Mouse (Mus musculus) mature B cell (primary cell): ENCODE measurements around the gene 1700113H08Rik.

Experiments used
- in situ Hi-C: fragments of 300-500 bp; cut with MboI; formaldehyde crosslinking; loops from 2 replicates; pipeline ENCODE4 v1.14.3; 2019

1700113H08Rik gene

DNA sequence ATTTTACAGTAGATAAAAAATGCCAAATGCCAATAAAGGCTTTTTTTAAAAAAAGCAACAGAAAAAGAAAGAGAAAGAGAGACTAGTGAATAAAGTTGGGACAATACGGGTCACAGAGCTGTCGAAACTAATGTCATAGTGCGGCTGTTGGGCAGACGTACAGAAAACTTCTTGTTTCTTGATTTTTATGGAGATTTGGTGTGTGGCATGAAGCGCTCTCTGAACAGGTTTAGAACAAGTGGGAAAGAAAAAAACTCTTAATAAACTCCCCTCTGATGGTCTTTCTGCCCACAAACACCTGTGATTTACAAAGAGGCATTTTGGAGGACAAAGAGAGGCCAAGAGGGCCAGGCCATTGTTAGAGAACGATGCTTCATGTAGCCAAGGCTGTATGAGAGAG lies 1.6 kb downstream of the 1700113H08Rik start:
- in situ Hi-C loops: no loop called here

DNA sequence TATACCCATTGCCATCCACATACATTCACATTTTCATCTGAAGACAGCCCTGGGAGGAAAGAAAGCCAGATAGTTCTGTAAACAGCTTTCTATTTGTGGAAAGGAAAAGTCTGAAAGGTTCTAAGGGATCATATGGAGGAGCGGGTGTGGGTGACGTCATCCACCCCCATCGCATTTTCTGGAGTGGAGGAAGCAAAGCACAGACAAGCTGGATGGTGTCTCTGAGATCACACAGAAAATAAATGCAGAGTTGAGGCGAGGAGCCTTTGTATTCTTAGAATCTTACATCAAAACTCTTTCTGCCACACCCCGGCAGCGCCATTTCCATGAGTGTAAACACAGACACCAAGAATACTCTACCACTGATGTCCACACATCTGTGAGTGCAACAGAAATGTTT lies 26.4 kb downstream of the 1700113H08Rik start:
- in situ Hi-C loops: no loop called here

DNA sequence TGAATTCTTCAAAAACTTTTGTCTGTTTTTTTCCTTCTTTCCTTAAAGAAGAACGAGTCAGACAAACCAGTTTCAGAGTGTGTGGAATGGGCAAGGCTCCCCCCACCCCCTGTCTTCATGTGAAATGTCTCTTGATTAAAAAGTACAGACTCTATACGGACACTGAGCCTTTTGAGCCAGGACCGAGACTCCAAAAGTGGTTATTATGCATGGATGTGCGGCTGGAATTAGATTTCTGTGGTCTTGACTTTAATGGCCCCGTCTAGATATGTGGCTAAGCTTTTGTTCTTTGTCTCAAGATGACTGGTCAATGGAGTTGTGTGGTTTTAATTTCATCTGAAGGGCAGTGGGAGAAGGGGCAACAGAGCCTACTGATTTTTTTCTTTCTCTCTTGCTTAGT lies 29.8 kb downstream of the 1700113H08Rik start:
- in situ Hi-C loops: no loop called here

DNA sequence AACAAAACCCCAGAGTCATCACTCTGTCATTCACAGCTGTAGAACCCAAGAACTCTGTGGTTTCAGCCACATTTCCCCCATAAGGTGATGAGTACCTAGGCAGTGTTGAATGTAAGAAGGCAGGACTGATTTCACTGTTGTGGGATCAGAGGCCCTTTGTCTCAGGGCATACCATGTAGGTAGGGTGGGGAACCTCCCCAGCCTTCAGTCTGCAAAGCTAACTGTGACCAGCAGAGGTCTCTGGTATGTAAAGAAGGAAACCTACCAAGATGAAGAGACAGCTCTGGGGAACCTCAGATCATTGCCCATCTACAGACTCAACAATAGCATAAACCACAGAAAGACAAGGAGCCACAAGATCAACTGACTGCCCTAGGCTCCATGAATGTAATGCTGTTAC lies 36.4 kb downstream of the 1700113H08Rik start:
- in situ Hi-C loops: no loop called here

DNA sequence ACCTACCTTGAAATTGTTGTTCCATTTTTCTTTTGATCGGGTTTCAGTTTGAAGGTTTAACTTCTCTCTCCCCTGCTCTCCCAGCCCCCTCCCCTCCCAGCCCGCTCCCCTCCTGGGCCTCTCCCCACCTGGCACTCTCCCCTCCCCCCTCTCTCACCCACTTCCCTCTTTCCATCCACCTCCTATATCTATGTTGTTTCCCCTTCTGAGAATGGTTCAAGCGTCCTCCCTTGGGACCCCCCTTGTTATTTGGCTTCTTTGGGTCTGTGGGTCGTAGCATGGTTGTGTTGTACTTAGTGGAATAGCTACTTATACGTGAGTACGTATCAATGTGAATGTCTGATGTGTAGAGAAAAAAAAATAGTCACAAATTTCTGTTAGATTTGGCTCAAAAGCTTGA lies 40.9 kb downstream of the 1700113H08Rik start:
- in situ Hi-C loops: no loop called here

DNA sequence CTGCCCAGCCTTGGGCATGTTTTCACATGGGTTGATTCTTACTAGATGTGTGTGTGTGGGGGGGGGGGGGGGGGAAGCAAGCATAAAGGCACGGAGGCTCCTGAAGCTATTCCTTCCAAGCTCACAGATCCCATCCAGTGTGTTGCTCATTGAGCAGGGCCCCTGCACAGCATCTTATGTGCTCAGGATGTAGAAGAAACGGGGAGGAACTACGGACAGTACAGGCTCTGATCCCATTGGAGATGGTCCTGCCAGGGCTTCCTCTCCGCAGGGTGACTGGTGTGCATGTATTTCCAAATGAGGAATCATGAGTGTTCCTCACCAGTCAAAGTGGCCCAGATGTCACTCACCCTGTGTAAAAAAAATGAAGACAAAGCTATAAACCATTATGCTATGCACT lies 42.8 kb downstream of the 1700113H08Rik start:
- in situ Hi-C loops: loop anchor here (25.0 kb wide), 1 partner anchor 1287 kb away; the partner anchor contains the start of genes Dram1 and Gnptab

DNA sequence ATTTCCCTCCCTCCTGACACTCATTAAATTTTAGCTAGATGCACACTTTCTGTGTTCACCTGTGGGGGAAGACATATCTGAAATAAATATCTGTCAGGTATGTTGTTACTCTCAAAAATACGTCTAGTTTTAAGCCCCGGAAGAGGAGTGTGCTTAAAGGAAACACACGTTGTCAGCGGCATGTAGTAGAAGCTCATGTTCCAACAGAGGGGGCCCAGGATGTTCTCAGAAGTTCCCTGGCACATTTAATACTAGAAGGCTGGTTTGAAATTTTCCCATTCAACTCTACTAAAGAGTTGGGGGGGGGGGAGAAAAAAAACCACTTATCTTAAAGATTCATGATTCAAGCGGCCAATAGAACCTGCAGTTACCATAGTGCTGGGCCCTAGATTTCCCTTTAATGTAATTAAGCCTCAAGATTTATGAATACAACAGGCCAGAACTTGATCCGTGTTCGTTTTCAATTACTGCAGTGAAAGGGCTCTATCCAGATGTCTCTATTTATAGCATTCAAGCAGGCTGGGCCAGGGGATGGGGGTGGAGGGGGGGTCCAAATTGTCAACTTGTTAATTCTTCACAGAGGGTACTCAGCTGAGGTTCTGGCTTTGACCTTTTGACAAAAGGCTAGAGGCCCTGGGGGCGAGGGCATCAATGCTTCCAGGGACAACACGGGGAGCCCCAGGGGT lies 43.6 kb downstream of the 1700113H08Rik start:
- in situ Hi-C loops: loop anchor here (25.0 kb wide), 1 partner anchor 1286 kb away; the partner anchor contains the start of genes Dram1 and Gnptab

DNA sequence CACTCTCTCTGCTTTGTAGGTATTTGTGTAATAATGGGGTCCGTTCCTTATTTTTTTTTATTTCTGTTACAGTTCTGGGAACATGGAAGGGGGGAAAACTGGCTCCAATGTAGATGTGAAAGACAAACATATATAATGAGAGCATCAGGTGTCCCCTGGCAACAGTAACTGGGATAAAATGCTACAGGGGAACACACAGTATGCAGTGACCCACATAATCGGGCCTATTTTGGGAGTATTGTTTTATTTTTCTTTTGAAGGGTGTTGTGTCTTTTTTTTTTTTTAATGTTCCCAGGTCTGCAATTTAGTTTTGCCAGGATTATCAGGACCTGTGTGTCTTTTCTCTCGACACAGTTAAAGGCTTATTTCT lies 44.1 kb downstream of the 1700113H08Rik start:
- in situ Hi-C loops: loop anchor here (25.0 kb wide), 1 partner anchor 1285 kb away; the partner anchor contains the start of genes Dram1 and Gnptab

DNA sequence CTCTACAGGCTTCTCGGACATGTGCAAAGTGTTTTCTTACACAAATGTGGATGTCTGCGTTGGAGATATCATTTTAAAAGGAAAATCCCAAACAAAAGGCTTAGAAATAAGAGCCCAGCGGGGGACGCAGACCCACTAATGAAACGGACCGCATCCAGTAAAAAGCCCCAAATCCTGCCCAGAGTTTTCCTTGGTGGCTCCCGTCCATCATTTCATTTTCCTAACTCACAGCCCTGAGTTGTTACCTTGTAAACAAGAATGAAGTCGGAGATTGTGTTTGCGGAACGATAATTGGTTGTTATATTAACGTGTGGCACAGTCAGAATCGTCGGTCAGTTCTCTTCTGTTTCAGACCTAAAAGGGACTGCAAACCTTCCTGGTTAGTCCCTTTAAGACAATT lies 44.6 kb downstream of the 1700113H08Rik start:
- in situ Hi-C loops: loop anchor here (25.0 kb wide), 1 partner anchor 1285 kb away; the partner anchor contains the start of genes Dram1 and Gnptab

DNA sequence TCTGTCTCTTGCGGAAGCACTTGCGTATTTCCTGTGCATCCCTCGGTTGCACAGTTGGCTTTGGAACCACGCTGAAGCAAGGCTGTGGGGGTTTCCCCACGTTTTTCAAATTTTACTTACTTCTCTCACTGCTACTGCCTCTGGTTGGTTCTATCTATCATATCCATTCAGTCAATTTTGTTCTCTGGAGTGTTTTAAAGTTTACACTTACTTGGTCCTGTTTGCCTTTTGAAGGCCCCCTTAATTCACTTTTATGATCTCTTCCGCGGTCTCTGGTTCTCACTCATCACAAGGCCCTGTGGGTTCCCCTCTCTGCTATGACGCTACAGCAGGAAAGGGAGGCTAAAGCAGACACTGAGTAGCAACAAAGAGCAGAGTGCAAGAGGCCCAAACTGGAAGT lies 45.4 kb downstream of the 1700113H08Rik start:
- in situ Hi-C loops: loop anchor here (25.0 kb wide), 1 partner anchor 1284 kb away; the partner anchor contains the start of genes Dram1 and Gnptab

DNA sequence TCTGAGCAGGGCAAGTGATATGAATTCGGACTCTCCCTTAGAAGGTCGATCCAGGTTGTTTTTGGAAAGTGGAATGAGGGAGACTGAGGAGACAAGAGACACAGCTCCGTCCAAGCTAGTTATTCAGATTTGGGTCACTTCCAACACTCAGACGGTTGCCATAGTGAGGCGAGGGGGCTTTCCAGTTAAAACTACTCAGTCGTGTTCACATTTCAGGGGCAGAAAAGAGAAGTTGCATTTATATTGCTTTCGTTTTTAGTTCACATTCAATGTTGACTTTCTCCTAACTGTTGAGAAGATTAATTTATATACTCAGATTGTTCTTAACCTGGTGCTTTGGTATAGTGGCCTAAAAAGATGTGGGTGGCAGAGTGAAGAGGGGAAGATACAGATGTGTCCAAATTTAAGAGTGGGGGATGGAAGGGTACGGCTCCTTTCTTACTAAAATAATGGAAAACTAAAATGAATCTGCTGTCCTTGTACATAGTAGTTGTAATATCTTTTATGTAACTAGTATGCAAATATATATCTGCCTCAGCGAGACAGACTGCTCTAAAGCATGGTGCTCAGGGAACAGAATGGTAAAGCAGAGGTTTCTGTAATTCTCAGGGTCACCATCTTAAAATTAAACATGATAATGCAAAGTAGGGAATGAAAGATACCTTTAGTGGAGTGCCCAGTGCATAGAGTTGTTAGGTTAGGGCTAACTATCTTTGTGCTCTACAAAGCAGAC lies 49.9 kb downstream of the 1700113H08Rik start:
- in situ Hi-C loops: loop anchor here (25.0 kb wide), 1 partner anchor 1280 kb away; the partner anchor contains the start of genes Dram1 and Gnptab

DNA sequence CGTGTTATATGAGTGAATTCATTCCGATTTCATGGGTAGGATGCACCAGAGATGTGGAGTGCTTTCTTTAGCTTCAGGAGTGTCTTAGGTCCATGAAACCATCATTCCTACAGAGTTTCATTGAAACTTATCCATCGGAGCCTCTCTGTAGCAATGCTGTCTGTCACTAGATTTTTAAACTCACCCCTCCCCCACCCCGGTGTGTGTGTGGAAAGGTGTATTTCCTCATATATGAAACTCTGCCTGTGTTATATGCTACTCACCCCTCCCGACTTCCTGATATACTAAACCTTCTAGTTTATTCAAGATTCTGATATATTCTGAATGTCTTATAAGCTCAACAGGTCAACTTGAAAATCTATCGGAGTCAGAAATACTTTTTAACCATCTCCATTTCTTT lies 50.5 kb downstream of the 1700113H08Rik start:
- in situ Hi-C loops: loop anchor here (25.0 kb wide), 1 partner anchor 1279 kb away; the partner anchor contains the start of genes Dram1 and Gnptab

DNA sequence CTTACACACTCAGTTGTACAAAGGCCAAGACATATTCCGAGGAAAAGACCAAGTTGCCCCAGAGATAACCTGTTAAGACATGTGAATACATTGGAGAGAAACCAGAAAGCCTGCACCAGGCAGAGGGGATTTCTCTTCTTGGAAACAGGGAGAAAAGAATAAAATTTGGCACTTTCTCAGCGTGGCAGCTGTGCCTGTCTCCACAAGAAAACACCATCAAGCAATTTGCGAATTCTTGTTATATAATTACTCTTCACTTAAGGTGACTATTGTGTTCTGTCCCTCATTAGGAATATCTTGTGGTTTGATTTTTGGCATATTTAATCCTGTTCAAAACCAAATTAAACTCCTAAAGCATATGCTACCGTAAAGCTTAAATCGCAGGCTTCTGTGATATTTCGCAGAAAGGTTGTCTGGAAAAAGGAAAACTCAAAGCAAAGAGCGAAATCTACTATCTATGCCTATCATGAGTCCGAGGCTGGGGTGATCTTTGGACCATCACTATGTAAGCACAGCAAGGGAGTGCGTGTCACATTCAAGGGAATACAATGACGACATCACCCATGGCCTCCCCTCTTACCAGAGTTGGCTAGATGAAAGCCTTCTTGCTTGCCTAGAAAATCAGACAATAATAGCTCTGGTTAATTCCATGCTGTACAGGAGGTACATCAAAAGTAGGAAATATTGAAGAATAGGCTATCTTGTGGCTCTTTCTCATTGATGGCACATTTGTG lies 51.4 kb downstream of the 1700113H08Rik start:
- in situ Hi-C loops: loop anchor here (25.0 kb wide), 1 partner anchor 1278 kb away; the partner anchor contains the start of genes Dram1 and Gnptab

DNA sequence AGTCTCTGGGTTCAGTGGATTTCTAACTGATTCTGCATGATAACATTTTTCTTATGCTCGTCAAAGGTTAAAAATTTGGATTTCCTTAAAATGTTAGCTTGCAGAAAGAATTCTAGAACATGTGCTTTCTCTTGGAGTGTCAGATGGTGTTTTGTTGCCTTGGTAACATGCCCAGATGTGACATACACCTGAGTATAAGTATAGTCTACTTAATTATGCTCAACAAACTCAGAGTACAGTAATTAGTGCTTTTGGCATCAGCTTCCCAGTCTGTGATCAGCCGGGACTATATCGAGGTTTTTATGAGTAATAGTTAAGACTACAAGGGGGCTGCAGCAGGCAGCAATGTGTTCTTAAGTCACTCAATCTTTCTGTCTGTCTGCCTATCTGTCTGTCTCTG lies 53.1 kb downstream of the 1700113H08Rik start:
- in situ Hi-C loops: loop anchor here (25.0 kb wide), 1 partner anchor 1276 kb away; the partner anchor contains the start of genes Dram1 and Gnptab

DNA sequence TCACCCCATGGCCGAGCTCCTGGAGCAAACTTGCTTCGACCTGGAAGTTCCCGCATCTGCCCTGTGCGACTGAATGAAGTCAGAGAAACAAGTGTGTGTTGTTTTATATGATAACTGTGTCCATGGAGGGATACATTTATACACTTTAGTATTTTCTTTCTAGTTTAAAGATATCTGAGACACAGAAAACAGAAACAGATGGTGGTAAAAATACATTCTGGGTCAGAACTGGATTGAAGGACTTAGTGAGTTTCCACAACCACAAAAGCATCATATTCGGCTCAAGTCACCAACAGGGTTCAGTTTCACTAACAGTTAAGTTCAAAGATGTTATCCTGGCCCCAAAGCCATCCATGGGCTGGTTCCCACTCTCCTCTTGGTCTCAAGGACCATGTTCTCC lies 67.2 kb downstream of the 1700113H08Rik start:
- in situ Hi-C loops: no loop called here

DNA sequence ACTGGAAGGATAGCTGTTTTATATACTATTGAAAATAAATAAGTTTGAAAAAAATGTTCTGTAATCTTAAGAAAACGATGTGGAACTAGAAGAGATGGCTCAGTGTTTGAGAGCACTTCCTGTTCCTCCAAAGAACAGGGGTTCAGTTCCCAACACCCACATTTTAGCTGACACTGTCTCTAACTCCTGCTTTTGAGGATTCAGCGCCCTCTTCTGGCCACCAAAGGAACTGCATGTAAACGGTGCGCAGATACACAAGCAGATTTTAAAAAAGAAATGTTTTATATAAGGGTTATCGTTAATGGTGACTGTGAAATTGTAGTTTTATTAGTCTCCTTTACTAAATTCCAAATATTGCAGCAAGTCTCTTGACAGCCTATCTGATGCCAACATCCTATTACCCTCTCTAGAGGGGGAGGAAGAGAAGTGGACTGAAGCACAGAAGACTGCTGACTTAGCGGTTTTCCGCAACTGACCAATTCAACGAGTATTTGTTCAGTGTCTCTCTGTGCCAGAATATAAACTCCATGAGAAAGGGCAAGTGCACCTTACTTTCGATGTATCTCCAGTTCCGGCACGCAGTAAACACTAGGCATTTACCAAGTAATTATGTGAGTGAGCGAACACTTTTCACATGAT lies 68.5 kb downstream of the 1700113H08Rik start:
- in situ Hi-C loops: no loop called here

DNA sequence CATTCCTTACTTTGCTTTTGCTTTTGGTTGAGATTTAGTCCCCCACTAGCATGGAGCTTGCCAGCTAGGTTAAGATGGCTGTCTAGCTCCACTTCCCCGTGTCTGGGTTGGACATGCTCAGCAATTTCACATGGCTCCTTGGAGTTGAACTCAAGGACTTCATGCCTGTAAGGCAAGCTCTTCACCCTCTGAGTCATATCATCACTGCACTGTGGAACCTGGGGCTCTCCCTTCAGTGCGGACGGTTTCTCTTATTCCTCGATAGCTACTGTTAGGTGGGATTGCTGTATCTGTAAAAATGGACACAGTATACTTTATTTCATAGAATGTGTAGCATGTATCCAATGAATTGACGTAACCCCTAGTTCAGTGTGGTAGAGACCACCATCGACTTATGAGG lies 93.2 kb downstream of the 1700113H08Rik start:
- in situ Hi-C loops: no loop called here

DNA sequence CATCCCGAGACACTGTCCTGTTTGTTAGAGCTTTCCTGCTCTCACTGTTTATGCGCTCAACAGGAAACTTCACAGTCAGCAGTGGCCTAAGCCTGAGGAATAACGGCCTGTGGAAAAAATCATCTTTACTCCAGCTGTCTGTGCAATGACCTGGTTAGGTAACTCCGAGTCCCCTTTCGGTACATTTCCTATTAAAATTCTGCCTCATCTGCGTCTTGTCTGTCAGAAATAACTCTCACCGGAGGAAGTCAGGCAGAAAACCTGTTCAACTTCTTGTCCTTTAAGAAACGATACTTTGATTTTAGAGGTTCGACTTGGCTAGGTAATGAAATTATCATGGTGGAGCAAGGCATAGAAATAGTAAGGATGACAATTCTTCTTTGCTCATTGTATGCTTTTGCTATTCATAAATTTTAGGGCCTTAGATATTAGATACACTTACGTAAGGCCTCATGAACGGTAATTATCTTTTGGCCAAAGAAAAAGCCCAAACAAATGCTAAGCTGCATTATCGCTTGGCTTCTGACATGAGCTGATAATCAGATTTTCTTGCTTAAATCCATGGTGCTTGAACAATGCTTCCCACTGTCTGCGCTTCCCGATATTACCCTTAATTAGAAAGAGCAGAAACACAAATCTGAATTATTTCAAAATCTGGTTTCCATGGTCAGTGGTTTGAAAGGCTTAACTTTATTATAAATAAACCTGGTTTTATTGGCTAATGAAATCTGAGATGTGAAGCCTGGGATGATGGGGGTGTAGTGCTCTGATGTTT lies 96.1 kb downstream of the 1700113H08Rik start:
- in situ Hi-C loops: no loop called here

DNA sequence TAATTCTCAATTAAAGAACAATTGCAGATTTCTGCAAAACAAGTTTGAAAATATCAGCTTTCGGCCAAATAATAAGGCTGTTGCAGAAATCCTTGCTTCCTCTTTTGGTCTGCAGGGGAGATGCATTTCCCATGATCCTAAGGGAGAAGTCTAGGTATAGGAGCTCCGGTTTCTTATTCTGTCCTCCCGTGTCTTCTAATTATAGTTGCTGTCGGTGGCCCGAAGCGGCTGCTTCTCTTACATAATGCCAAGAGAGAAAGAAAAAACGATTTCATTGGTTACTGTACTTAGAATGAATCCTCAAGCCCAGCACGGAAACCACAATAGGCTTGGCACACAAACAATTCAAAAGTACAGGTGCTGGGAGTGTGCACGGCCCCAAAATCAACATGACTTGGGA lies 101.9 kb downstream of the 1700113H08Rik start:
- in situ Hi-C loops: no loop called here

DNA sequence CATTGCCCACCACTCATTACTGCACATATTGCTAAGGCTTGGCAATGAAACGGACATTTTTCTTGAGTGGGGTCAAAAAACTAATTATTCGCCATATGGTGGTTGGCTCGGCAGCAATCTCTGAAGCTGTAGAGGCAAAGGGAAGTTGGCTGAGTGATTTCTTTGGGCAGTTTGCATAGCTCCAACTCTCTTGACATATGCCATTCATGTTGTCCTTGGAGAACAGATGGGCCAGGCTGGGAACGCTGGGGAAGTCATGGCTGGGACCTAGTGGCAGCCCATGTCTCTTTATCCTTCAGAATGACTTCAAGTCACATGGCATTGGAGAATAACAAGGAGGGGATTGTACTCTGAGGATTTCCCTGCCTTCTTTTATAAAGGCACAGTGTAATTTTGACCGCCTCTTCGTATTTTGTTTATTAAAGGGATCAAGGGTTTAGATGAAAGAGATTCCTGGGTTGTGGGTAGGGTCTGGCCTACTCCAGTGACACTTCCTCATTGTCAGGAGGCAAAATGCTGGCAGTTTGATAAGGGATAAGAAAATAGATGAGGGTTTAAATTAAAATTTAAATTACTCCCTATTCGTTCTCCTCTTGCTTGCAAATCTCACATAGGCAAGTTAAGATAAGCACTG lies 138.4 kb downstream of the 1700113H08Rik start:
- in situ Hi-C loops: no loop called here
